Mouse (Mus musculus) midbrain, postnatal 0 days (tissue): ENCODE data around the gene Ptma. TPM values are rescaled to one million over a fixed set of nuclear protein-coding genes. Genes with fewer than 3 reads are reported as not detected.
"Not testable (repeated sequence)": the region's sequence is repeated elsewhere in the genome, so short reads cannot be mapped to it uniquely, and the experiment has no call there.

ENCODE experiments used
- ATAC-seq: fragments of 200-750 bp; cut with Nextera tagmentation; 2 replicates; pipeline ENCODE4 v1.8.0; 2017; ENCODE audit warnings: moderate number of reproducible peaks, mild to moderate bottlenecking, moderate TSS enrichment, moderate library complexity; ENCODE audit not compliant: low FRiP score
- DNase-seq: peaks from one replicate; pipeline ENCODE4 v3.0.0-alpha.2; 2015; ENCODE audit warnings: low spot score
- H3K27ac ChIP-seq: fragments of 300-500 bp; sonication (generic); 2 replicates; pipeline ENCODE4 v1.5.1; 2014; ENCODE audit warnings: low read depth, mild to moderate bottlenecking, low read length, mixed read lengths
- H3K27me3 ChIP-seq: fragments of 300-500 bp; sonication (generic); 2 replicates; pipeline ENCODE4 v1.6.1; 2014; ENCODE audit warnings: low read length, control low read depth, mixed read lengths; ENCODE audit not compliant: insufficient read depth
- H3K36me3 ChIP-seq: fragments of 300-500 bp; sonication (generic); 2 replicates; pipeline ENCODE4 v1.6.1; 2014; ENCODE audit warnings: low read length, control low read depth, mixed read lengths; ENCODE audit not compliant: insufficient read depth
- H3K4me1 ChIP-seq: fragments of 300-500 bp; sonication (generic); 2 replicates; pipeline ENCODE4 v1.6.1; 2014; ENCODE audit warnings: mild to moderate bottlenecking, control low read depth, antibody characterized with exemption, low read length, mixed read lengths; ENCODE audit not compliant: insufficient read depth
- H3K4me2 ChIP-seq: fragments of 300-500 bp; sonication (generic); 2 replicates; pipeline ENCODE4 v1.6.1; 2014; ENCODE audit warnings: low read depth, mild to moderate bottlenecking, low read length, mixed read lengths; ENCODE audit not compliant: poor library complexity, severe bottlenecking
- H3K4me3 ChIP-seq: fragments of 300-500 bp; sonication (generic); 2 replicates; pipeline ENCODE4 v1.5.1; 2014; ENCODE audit warnings: low read depth, mild to moderate bottlenecking, low read length, moderate library complexity
- H3K9ac ChIP-seq: fragments of 300-500 bp; sonication (generic); replicated peaks from 2 replicates; pipeline ENCODE4 v1.6.1; 2014; ENCODE audit warnings: mild to moderate bottlenecking, low read length, moderate library complexity, mixed read lengths; ENCODE audit not compliant: poor library complexity, severe bottlenecking
- H3K9me3 ChIP-seq: fragments of 300-500 bp; sonication (generic); 2 replicates; pipeline ENCODE4 v1.6.1; 2016; ENCODE audit warnings: low read length, control low read depth
- CTCF ChIP-seq: IDR thresholded peaks from 2 replicates; pipeline ENCODE4 v1.5.1; 2016; ENCODE audit warnings: antibody characterized with exemption, mild to moderate bottlenecking
- WGBS: fragments of 180-500 bp; shearing (Covaris S2); extraction: QIAGEN DNeasy Blood & Tissue Kit; methylation state at CpG from one replicate; pipeline ENCODE4 v1.1.7; 2014; 5-methylcytosine and 5-hydroxymethylcytosine counted together
- polyA plus RNA-seq: library from polyadenylated mRNA; unstranded; fragments of >200 nt; fragmentation: Nextera tagmentation; extraction: Ambion mirVana; gene quantifications from 2 replicates; pipeline ENCODE4 v1.2.1, GENCODE M21; 2015
- total RNA-seq: library from RNA; depleted of rRNA; stranded (reverse); fragments of >200 nt; gene quantifications from 2 replicates; pipeline ENCODE4 v1.2.3, GENCODE M21; 2014

Ptma gene
- total and polyA plus RNA-seq, 2 experiments from 2014 or later = 947 to 1,354 TPM

- Histone ChIP-seq H3K27ac (no peak overlapping the region), H3K4me3 (no peak overlapping the region), H3K4me1 (peaks cover 11% of the 10 kb centered on the region), H3K9me3 (no peaks in the 10 kb centered on the region), H3K9ac (no peak overlapping the region), H3K36me3 (no peaks in the 10 kb centered on the region), H3K27me3 (no peaks in the 10 kb centered on the region), H3K4me2 (no peak overlapping the region)
- DNase-seq (no peak), ATAC-seq (no peak)
- TF ChIP-seq CTCF = no peak
- WGBS = 89% methylated on average over 5 of the region's 5 CpGs
Measured at GRCm38 (mm10) chr1:86507866-86508265, 18.7 kb upstream of the Ptma start.

GRCm38 (mm10) chr1:86509410-86509809 lies 17.1 kb upstream of the Ptma start:
- Histone ChIP-seq H3K9ac (no peak overlapping the region), H3K9me3 (no peaks in the 10 kb centered on the region), H3K27me3 (no peaks in the 10 kb centered on the region), H3K36me3 (no peaks in the 10 kb centered on the region), H3K27ac (no peak overlapping the region), H3K4me3 (no peak overlapping the region), H3K4me1 (peaks cover 11% of the 10 kb centered on the region), H3K4me2 (no peak overlapping the region)
- 7% methylated on average over 7 of the region's 7 CpGs for WGBS
- DNase-seq (peak; percentile 69), ATAC-seq (no peak)
- peak; percentile 67 for TF ChIP-seq CTCF

GRCm38 (mm10) chr1:86510266-86510665 lies 16.3 kb upstream of the Ptma start:
- DNase-seq (no peak), ATAC-seq (no peak)
- no peak overlapping the region for H3K27ac ChIP-seq
- TF ChIP-seq CTCF = no peak
- H3K4me3 ChIP-seq = no peak overlapping the region
- WGBS = 86% methylated on average over 1 of the region's 1 CpGs
- H3K4me2 ChIP-seq = no peak overlapping the region
- no peak overlapping the region for H3K9ac ChIP-seq
- peaks cover 4% of the 10 kb centered on the region; the same call in 1 of the 2 replicates for H3K4me1 ChIP-seq
- no peaks in the 10 kb centered on the region for H3K36me3 ChIP-seq
- H3K9me3 ChIP-seq = no peaks in the 10 kb centered on the region
- H3K27me3 ChIP-seq = no peaks in the 10 kb centered on the region

GRCm38 (mm10) chr1:86510676-86511441 lies 15.7 kb upstream of the Ptma start:
- DNase-seq = peak; percentile 77
- H3K9me3 ChIP-seq = no peaks in the 10 kb centered on the region
- H3K4me3 ChIP-seq = no peak overlapping the region
- 31% methylated on average over 9 of the region's 9 CpGs for WGBS
- no peak overlapping the region; the same call in 1 of the 2 replicates for H3K27ac ChIP-seq
- no peaks in the 10 kb centered on the region for H3K27me3 ChIP-seq
- H3K9ac ChIP-seq = no peak overlapping the region
- no peak for TF ChIP-seq CTCF
- ATAC-seq = peak; percentile 43; the same call in 1 of the 2 replicates
- no peak overlapping the region for H3K4me2 ChIP-seq
- H3K4me1 ChIP-seq = no peaks in the 10 kb centered on the region
- no peaks in the 10 kb centered on the region for H3K36me3 ChIP-seq

- no peak overlapping the region for H3K4me2 ChIP-seq
- no peak overlapping the region for H3K9ac ChIP-seq
- H3K4me3 ChIP-seq = no peak overlapping the region
- 90% methylated on average over 4 of the region's 4 CpGs for WGBS
- DNase-seq = no peak
- no peaks in the 10 kb centered on the region for H3K36me3 ChIP-seq
- H3K4me1 ChIP-seq = no peaks in the 10 kb centered on the region
- ATAC-seq = no peak
- H3K27ac ChIP-seq = no peak overlapping the region
- no peaks in the 10 kb centered on the region for H3K9me3 ChIP-seq
- no peak for TF ChIP-seq CTCF
- H3K27me3 ChIP-seq = no peaks in the 10 kb centered on the region
Measured at GRCm38 (mm10) chr1:86512154-86512720, 14.3 kb upstream of the Ptma start.

GRCm38 (mm10) chr1:86513031-86513430 lies 13.5 kb upstream of the Ptma start:
- H3K27ac ChIP-seq, ATAC-seq, H3K4me3 ChIP-seq, DNase-seq, H3K4me2 ChIP-seq, H3K9ac ChIP-seq, H3K27me3 ChIP-seq, H3K36me3 ChIP-seq, H3K9me3 ChIP-seq, H3K4me1 ChIP-seq: not testable (repeated sequence)
- 60% methylated on average over 1 of the region's 1 CpGs for WGBS
